Mouse (Mus musculus): ENCODE measurements at regions not wholly inside any gene's neighbourhood (a gene's known extent, or its start where the extent isn't known, plus 50 kb on each side); places are given as distances from the start of the nearest gene placed in this dataset.

DNA sequence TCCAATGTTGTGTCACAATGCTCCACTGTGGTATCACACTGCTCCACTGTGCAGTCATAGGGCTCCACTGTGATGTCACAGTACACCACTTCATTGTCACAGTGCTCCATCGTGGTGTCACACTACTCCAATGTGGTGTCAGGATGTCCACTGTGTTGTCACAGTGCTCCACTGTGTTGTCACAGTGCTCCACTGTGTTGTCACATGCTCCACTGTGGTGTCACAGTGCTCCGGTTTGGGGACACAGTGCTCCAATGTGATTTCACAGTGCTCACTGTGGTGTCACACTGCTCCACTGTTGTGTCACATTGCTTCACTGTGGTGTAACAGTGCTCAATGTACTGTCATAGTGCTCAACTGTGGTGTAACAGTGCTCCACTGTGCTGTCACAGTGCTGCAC is 108.1 kb upstream of the Scaf8 start:
- no peak overlapping the region for H3K4me2 ChIP-seq (replicated peaks; ENCODE audit: low read depth)
- H3K36me3 ChIP-seq (ENCODE audit: control insufficient read depth, insufficient read depth, low read length) = no peaks in the 10 kb centered on the region
- H3K4me3 ChIP-seq (ENCODE audit: low read depth, low read length) = no peak overlapping the region
- H3K27me3 ChIP-seq (ENCODE audit: control insufficient read depth, insufficient read depth, low read length) = no peaks in the 10 kb centered on the region
- H3K4me1 ChIP-seq (replicated peaks; ENCODE audit: control insufficient read depth, insufficient read depth) = no peaks in the 10 kb centered on the region
- 0 out of 2 replicates have a peak, but pooled peaks cover 2% of the 10 kb centered on the region for H3K9me3 ChIP-seq (ENCODE audit: control insufficient read depth, low read length)
- ATAC-seq (ENCODE audit: low FRiP score, low TSS enrichment) = no peak
- TF ChIP-seq CTCF (IDR thresholded peaks at IDR 0.05; ENCODE audit: low read depth) (no peak), EP300 (optimal IDR thresholded peaks at IDR 0.05) (no peak)
- H3K9ac ChIP-seq (ENCODE audit: low read length) = no peak overlapping the region
- no peak overlapping the region for H3K27ac ChIP-seq (replicated peaks)
- 80% methylated on average over 2 of the region's 2 CpGs for WGBS
- DNase-seq (ENCODE audit: low spot score) = peak; percentile 5

DNA sequence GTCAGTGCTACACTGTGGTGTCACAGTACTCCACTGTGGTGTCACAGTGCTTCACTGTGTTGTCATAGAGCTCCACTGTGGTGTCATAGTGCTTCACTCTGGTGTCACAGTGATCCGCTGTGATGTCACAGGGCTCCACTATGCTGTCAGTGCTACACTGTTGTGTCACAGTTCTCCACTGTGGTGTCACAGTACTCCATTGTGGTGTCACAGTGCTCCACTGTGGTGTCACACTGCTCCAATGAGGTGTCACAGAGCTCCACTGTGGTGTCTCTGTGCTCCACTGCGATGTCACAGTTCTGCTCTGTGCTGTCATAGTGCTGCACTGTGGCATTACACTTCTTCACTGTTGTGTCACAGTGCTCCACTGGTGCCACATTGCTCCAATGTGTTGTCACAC is 107.5 kb upstream of the Scaf8 start:
- H3K4me1 ChIP-seq (replicated peaks; ENCODE audit: control insufficient read depth, insufficient read depth) = no peaks in the 10 kb centered on the region
- DNase-seq (ENCODE audit: low spot score) (peak; percentile 9), ATAC-seq (ENCODE audit: low FRiP score, low TSS enrichment) (0 out of 2 replicates have a peak, but pooled peaks have one; percentile 39)
- no peak overlapping the region for H3K9ac ChIP-seq (ENCODE audit: low read length)
- H3K27me3 ChIP-seq (ENCODE audit: control insufficient read depth, insufficient read depth, low read length) = no peaks in the 10 kb centered on the region
- WGBS = 72% methylated on average over 2 of the region's 2 CpGs
- no peak overlapping the region for H3K27ac ChIP-seq (replicated peaks)
- 0 out of 2 replicates have a peak, but pooled peaks cover 2% of the 10 kb centered on the region for H3K9me3 ChIP-seq (ENCODE audit: control insufficient read depth, low read length)
- no peak for TF ChIP-seq CTCF (IDR thresholded peaks at IDR 0.05; ENCODE audit: low read depth)
- no peak for TF ChIP-seq EP300 (optimal IDR thresholded peaks at IDR 0.05)
- no peaks in the 10 kb centered on the region for H3K36me3 ChIP-seq (ENCODE audit: control insufficient read depth, insufficient read depth, low read length)
- no peak overlapping the region for H3K4me2 ChIP-seq (replicated peaks; ENCODE audit: low read depth)
- no peak overlapping the region for H3K4me3 ChIP-seq (ENCODE audit: low read depth, low read length)

GRCm38 (mm10) chr17:3009939-3010338 is 104.8 kb upstream of the Scaf8 start:
- Histone ChIP-seq H3K36me3 (ENCODE audit: control insufficient read depth, insufficient read depth, low read length) (no peaks in the 10 kb centered on the region), H3K4me2 (replicated peaks; ENCODE audit: low read depth) (no peak overlapping the region), H3K9me3 (ENCODE audit: control insufficient read depth, low read length) (0 out of 2 replicates have a peak, but pooled peaks cover 4% of the 10 kb centered on the region), H3K27me3 (ENCODE audit: control insufficient read depth, insufficient read depth, low read length) (no peaks in the 10 kb centered on the region), H3K4me1 (replicated peaks; ENCODE audit: control insufficient read depth, insufficient read depth) (no peaks in the 10 kb centered on the region), H3K9ac (ENCODE audit: low read length) (no peak overlapping the region), H3K4me3 (ENCODE audit: low read depth, low read length) (no peak overlapping the region), H3K27ac (replicated peaks) (no peak overlapping the region)
- TF ChIP-seq EP300 (optimal IDR thresholded peaks at IDR 0.05) = no peak
- no peak for TF ChIP-seq CTCF (IDR thresholded peaks at IDR 0.05; ENCODE audit: low read depth)
- 65% methylated on average over 2 of the region's 2 CpGs for WGBS
- ATAC-seq (ENCODE audit: low FRiP score, low TSS enrichment) (no peak), DNase-seq (ENCODE audit: low spot score) (peak; percentile 11)

DNA sequence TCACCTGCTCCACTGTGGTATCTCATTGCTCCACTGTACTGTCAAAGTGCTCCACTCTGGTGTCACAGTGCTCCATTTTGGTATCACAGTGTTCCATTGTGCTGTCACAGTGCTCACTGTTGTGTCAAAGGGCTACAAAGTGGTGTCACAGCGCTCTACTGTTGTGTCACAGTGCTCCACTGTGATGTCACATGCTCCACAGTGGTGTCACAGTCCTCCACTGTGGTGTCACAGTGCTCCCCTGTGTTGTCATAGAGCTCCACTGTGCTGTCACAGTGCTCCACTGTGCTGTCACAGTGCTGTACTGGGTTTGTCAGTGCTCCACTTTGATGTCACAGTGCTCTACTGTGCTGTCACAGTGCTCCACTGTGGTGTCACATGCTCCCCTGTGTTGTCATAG is 102.7 kb upstream of the Scaf8 start:
- Histone ChIP-seq H3K27me3 (ENCODE audit: control insufficient read depth, insufficient read depth, low read length) (no peaks in the 10 kb centered on the region), H3K9ac (ENCODE audit: low read length) (no peak overlapping the region), H3K36me3 (ENCODE audit: control insufficient read depth, insufficient read depth, low read length) (no peaks in the 10 kb centered on the region), H3K9me3 (ENCODE audit: control insufficient read depth, low read length) (0 out of 2 replicates have a peak, but pooled peaks cover 4% of the 10 kb centered on the region), H3K27ac (replicated peaks) (no peak overlapping the region), H3K4me1 (replicated peaks; ENCODE audit: control insufficient read depth, insufficient read depth) (no peaks in the 10 kb centered on the region), H3K4me2 (replicated peaks; ENCODE audit: low read depth) (no peak overlapping the region), H3K4me3 (ENCODE audit: low read depth, low read length) (no peak overlapping the region)
- DNase-seq (ENCODE audit: low spot score) (peak; percentile 8), ATAC-seq (ENCODE audit: low FRiP score, low TSS enrichment) (peak; percentile 14; the same call in 1 of the 2 replicates)
- 61% methylated on average over 1 of the region's 1 CpGs for WGBS
- TF ChIP-seq EP300 (optimal IDR thresholded peaks at IDR 0.05) = no peak
- TF ChIP-seq CTCF (IDR thresholded peaks at IDR 0.05; ENCODE audit: low read depth) = no peak

- H3K9ac ChIP-seq (ENCODE audit: low read length) = no peak overlapping the region
- H3K4me3 ChIP-seq (ENCODE audit: low read depth, low read length) = no peak overlapping the region
- no peak overlapping the region for H3K4me2 ChIP-seq (replicated peaks; ENCODE audit: low read depth)
- H3K9me3 ChIP-seq (ENCODE audit: control insufficient read depth, low read length) = no peaks in the 10 kb centered on the region
- H3K27me3 ChIP-seq (ENCODE audit: control insufficient read depth, insufficient read depth, low read length) = no peaks in the 10 kb centered on the region
- no peaks in the 10 kb centered on the region for H3K4me1 ChIP-seq (replicated peaks; ENCODE audit: control insufficient read depth, insufficient read depth)
- WGBS = 92% methylated on average over 2 of the region's 2 CpGs
- ATAC-seq (ENCODE audit: low FRiP score, low TSS enrichment) (peak; percentile 55; the same call in 1 of the 2 replicates), DNase-seq (ENCODE audit: low spot score) (no peak)
- H3K27ac ChIP-seq (replicated peaks) = no peak overlapping the region
- H3K36me3 ChIP-seq (ENCODE audit: control insufficient read depth, insufficient read depth, low read length) = no peaks in the 10 kb centered on the region
- TF ChIP-seq EP300 (optimal IDR thresholded peaks at IDR 0.05) = no peak
- TF ChIP-seq CTCF (IDR thresholded peaks at IDR 0.05; ENCODE audit: low read depth) = no peak
Measured at GRCm38 (mm10) chr17:3019631-3020391, 95.0 kb upstream of the Scaf8 start.

GRCm38 (mm10) chr17:3020406-3020805 is 94.4 kb upstream of the Scaf8 start:
- Histone ChIP-seq H3K9me3 (ENCODE audit: control insufficient read depth, low read length) (no peaks in the 10 kb centered on the region), H3K9ac (ENCODE audit: low read length) (no peak overlapping the region), H3K36me3 (ENCODE audit: control insufficient read depth, insufficient read depth, low read length) (no peaks in the 10 kb centered on the region), H3K27me3 (ENCODE audit: control insufficient read depth, insufficient read depth, low read length) (no peaks in the 10 kb centered on the region), H3K4me1 (replicated peaks; ENCODE audit: control insufficient read depth, insufficient read depth) (no peaks in the 10 kb centered on the region), H3K4me3 (ENCODE audit: low read depth, low read length) (no peak overlapping the region), H3K4me2 (replicated peaks; ENCODE audit: low read depth) (no peak overlapping the region), H3K27ac (replicated peaks) (no peak overlapping the region)
- peak; percentile 56; the same call in 1 of the 2 replicates for ATAC-seq (ENCODE audit: low FRiP score, low TSS enrichment)
- TF ChIP-seq EP300 (optimal IDR thresholded peaks at IDR 0.05) (no peak), CTCF (IDR thresholded peaks at IDR 0.05; ENCODE audit: low read depth) (no peak)
- WGBS = 93% methylated on average over 1 of the region's 1 CpGs
- DNase-seq (ENCODE audit: low spot score) = peak; percentile 5

All from stomach, postnatal 0 days (tissue).